Mouse (Mus musculus): ENCODE results near the gene Cdc14a. TPM values are rescaled to one million over a fixed set of nuclear protein-coding genes. Genes with fewer than 3 reads are reported as not detected.
A peak's percentile ranks its signal among the peaks of the same experiment; 100 is the strongest.

Cdc14a gene
- polyA plus RNA-seq, 1 experiment from 2014 or later: 16.0 TPM

GRCm38 (mm10) chr3:116266360-116266759 lies 157.5 kb downstream of the Cdc14a start:
- Histone ChIP-seq H3K27me3 (no peaks in the 10 kb centered on the region), H3K4me2 (no peak overlapping the region), H3K4me1 (replicated peaks) (no peaks in the 10 kb centered on the region), H3K4me3 (replicated peaks) (no peak overlapping the region), H3K27ac (no peak overlapping the region), H3K9me3 (no peaks in the 10 kb centered on the region), H3K36me3 (no peaks in the 10 kb centered on the region), H3K9ac (replicated peaks) (no peak overlapping the region)
- ATAC-seq (ENCODE audit: insufficient number of reproducible peaks, insufficient read depth, low FRiP score, low TSS enrichment, low read depth): no peak
- 50% methylated on average over 3 of the region's 3 CpGs for WGBS

- H3K4me3 ChIP-seq (replicated peaks): no peak overlapping the region
- H3K27ac ChIP-seq: no peak overlapping the region
- 66% methylated on average over 1 of the region's 1 CpGs for WGBS
- H3K9me3 ChIP-seq: no peaks in the 10 kb centered on the region
- no peak for ATAC-seq (ENCODE audit: insufficient number of reproducible peaks, insufficient read depth, low FRiP score, low TSS enrichment, low read depth)
- no peaks in the 10 kb centered on the region for H3K36me3 ChIP-seq
- H3K9ac ChIP-seq (replicated peaks): no peak overlapping the region
- no peaks in the 10 kb centered on the region for H3K27me3 ChIP-seq
- H3K4me1 ChIP-seq (replicated peaks): 0 out of 2 replicates have a peak, but pooled peaks cover 3% of the 10 kb centered on the region
- H3K4me2 ChIP-seq: no peak overlapping the region
Measured at GRCm38 (mm10) chr3:116263977-116264376, 159.9 kb downstream of the Cdc14a start.

- Histone ChIP-seq H3K4me3 (replicated peaks) (no peak overlapping the region), H3K9ac (replicated peaks) (no peak overlapping the region), H3K9me3 (no peaks in the 10 kb centered on the region), H3K4me2 (no peak overlapping the region), H3K27me3 (0 out of 2 replicates have a peak, but pooled peaks cover 2% of the 10 kb centered on the region), H3K27ac (no peak overlapping the region), H3K4me1 (replicated peaks) (0 out of 2 replicates have a peak, but pooled peaks cover 3% of the 10 kb centered on the region), H3K36me3 (no peaks in the 10 kb centered on the region)
- 89% methylated on average over 5 of the region's 5 CpGs for WGBS
- no peak for ATAC-seq (ENCODE audit: insufficient number of reproducible peaks, insufficient read depth, low FRiP score, low TSS enrichment, low read depth)
Measured at GRCm38 (mm10) chr3:116263061-116263460, 160.8 kb downstream of the Cdc14a start.

GRCm38 (mm10) chr3:116256104-116256503 lies 167.7 kb downstream of the Cdc14a start:
- no peak overlapping the region for H3K9ac ChIP-seq (replicated peaks)
- 30% methylated on average over 5 of the region's 5 CpGs for WGBS
- peaks cover 22% of the 10 kb centered on the region for H3K4me1 ChIP-seq (replicated peaks)
- peaks cover 45% of the 10 kb centered on the region for H3K27me3 ChIP-seq
- H3K27ac ChIP-seq: no peak overlapping the region
- no peak overlapping the region for H3K4me3 ChIP-seq (replicated peaks)
- no peak overlapping the region for H3K4me2 ChIP-seq
- no peaks in the 10 kb centered on the region for H3K36me3 ChIP-seq
- no peaks in the 10 kb centered on the region for H3K9me3 ChIP-seq
- no peak for ATAC-seq (ENCODE audit: insufficient number of reproducible peaks, insufficient read depth, low FRiP score, low TSS enrichment, low read depth)

GRCm38 (mm10) chr3:116253077-116253531 lies 170.7 kb downstream of the Cdc14a start, which contains the start of gene Gpr88:
Gene Gpr88, minus strand, starts transcription at chr3:116253503.
- no peaks in the 10 kb centered on the region for H3K36me3 ChIP-seq
- peaks cover 62% of the 10 kb centered on the region for H3K27me3 ChIP-seq
- H3K9ac ChIP-seq (replicated peaks): peak within 1 kb of the TSS; percentile 61
- 3% methylated on average over 9 of the region's 9 CpGs for WGBS
- no peak within 1 kb of the TSS for H3K27ac ChIP-seq
- ATAC-seq (ENCODE audit: insufficient number of reproducible peaks, insufficient read depth, low FRiP score, low TSS enrichment, low read depth): no peak; the same call in 1 of the 2 replicates
- H3K4me3 ChIP-seq (replicated peaks): peak within 1 kb of the TSS; percentile 58
- H3K9me3 ChIP-seq: no peaks in the 10 kb centered on the region
- H3K4me2 ChIP-seq: peak within 1 kb of the TSS; percentile 99
- H3K4me1 ChIP-seq (replicated peaks): peaks cover 20% of the 10 kb centered on the region

- H3K4me1 ChIP-seq (replicated peaks): peaks cover 20% of the 10 kb centered on the region
- H3K9me3 ChIP-seq: no peaks in the 10 kb centered on the region
- peak overlapping the region; percentile 99 for H3K4me2 ChIP-seq
- peak overlapping the region; percentile 58 for H3K4me3 ChIP-seq (replicated peaks)
- no peaks in the 10 kb centered on the region for H3K36me3 ChIP-seq
- ATAC-seq (ENCODE audit: insufficient number of reproducible peaks, insufficient read depth, low FRiP score, low TSS enrichment, low read depth): peak; percentile 35; the same call in 1 of the 2 replicates
- H3K9ac ChIP-seq (replicated peaks): peak overlapping the region; percentile 61
- peaks cover 62% of the 10 kb centered on the region for H3K27me3 ChIP-seq
- no peak overlapping the region for H3K27ac ChIP-seq
- under 1% methylated on average over 47 of the region's 48 CpGs for WGBS
Measured at GRCm38 (mm10) chr3:116252255-116253040, 171.4 kb downstream of the Cdc14a start.

- WGBS: under 1% methylated on average over 78 of the region's 86 CpGs
- H3K36me3 ChIP-seq: no peaks in the 10 kb centered on the region
- peaks cover 62% of the 10 kb centered on the region for H3K27me3 ChIP-seq
- H3K9ac ChIP-seq (replicated peaks): peak overlapping the region; percentile 61
- no peak overlapping the region for H3K27ac ChIP-seq
- H3K4me1 ChIP-seq (replicated peaks): peaks cover 20% of the 10 kb centered on the region
- H3K9me3 ChIP-seq: no peaks in the 10 kb centered on the region
- peak overlapping the region; percentile 99 for H3K4me2 ChIP-seq
- peak; percentile 61 for ATAC-seq (ENCODE audit: insufficient number of reproducible peaks, insufficient read depth, low FRiP score, low TSS enrichment, low read depth)
- H3K4me3 ChIP-seq (replicated peaks): peak overlapping the region; percentile 58
Measured at GRCm38 (mm10) chr3:116251481-116252254, 172.2 kb downstream of the Cdc14a start.

GRCm38 (mm10) chr3:116249026-116249425 lies 174.8 kb downstream of the Cdc14a start:
- no peak overlapping the region for H3K9ac ChIP-seq (replicated peaks)
- no peak for ATAC-seq (ENCODE audit: insufficient number of reproducible peaks, insufficient read depth, low FRiP score, low TSS enrichment, low read depth)
- no peak overlapping the region for H3K4me3 ChIP-seq (replicated peaks)
- 74% methylated on average over 2 of the region's 2 CpGs for WGBS
- no peaks in the 10 kb centered on the region for H3K36me3 ChIP-seq
- H3K9me3 ChIP-seq: no peaks in the 10 kb centered on the region
- H3K27me3 ChIP-seq: peaks cover 47% of the 10 kb centered on the region
- H3K4me2 ChIP-seq: no peak overlapping the region
- H3K4me1 ChIP-seq (replicated peaks): peaks cover 20% of the 10 kb centered on the region
- no peak overlapping the region for H3K27ac ChIP-seq

- H3K4me2 ChIP-seq: no peak overlapping the region
- no peak for ATAC-seq (ENCODE audit: insufficient number of reproducible peaks, insufficient read depth, low FRiP score, low TSS enrichment, low read depth)
- no peaks in the 10 kb centered on the region for H3K4me1 ChIP-seq (replicated peaks)
- WGBS: 73% methylated on average over 6 of the region's 6 CpGs
- no peaks in the 10 kb centered on the region for H3K36me3 ChIP-seq
- H3K9ac ChIP-seq (replicated peaks): no peak overlapping the region
- H3K4me3 ChIP-seq (replicated peaks): no peak overlapping the region
- peaks cover 8% of the 10 kb centered on the region for H3K27me3 ChIP-seq
- no peak overlapping the region for H3K27ac ChIP-seq
- H3K9me3 ChIP-seq: no peaks in the 10 kb centered on the region
Measured at GRCm38 (mm10) chr3:116244476-116244875, 179.4 kb downstream of the Cdc14a start.

GRCm38 (mm10) chr3:116242685-116243084 lies 181.1 kb downstream of the Cdc14a start:
- no peak overlapping the region for H3K4me3 ChIP-seq (replicated peaks)
- H3K4me2 ChIP-seq: no peak overlapping the region
- 82% methylated on average over 9 of the region's 9 CpGs for WGBS
- no peak overlapping the region for H3K27ac ChIP-seq
- H3K36me3 ChIP-seq: no peaks in the 10 kb centered on the region
- ATAC-seq (ENCODE audit: insufficient number of reproducible peaks, insufficient read depth, low FRiP score, low TSS enrichment, low read depth): no peak
- no peaks in the 10 kb centered on the region for H3K27me3 ChIP-seq
- H3K4me1 ChIP-seq (replicated peaks): no peaks in the 10 kb centered on the region
- H3K9me3 ChIP-seq: no peaks in the 10 kb centered on the region
- H3K9ac ChIP-seq (replicated peaks): no peak overlapping the region

- no peaks in the 10 kb centered on the region for H3K36me3 ChIP-seq
- 89% methylated on average over 5 of the region's 5 CpGs for WGBS
- no peaks in the 10 kb centered on the region for H3K27me3 ChIP-seq
- no peak overlapping the region for H3K4me3 ChIP-seq (replicated peaks)
- H3K4me2 ChIP-seq: no peak overlapping the region
- no peaks in the 10 kb centered on the region for H3K4me1 ChIP-seq (replicated peaks)
- no peak overlapping the region for H3K27ac ChIP-seq
- ATAC-seq (ENCODE audit: insufficient number of reproducible peaks, insufficient read depth, low FRiP score, low TSS enrichment, low read depth): no peak
- no peak overlapping the region for H3K9ac ChIP-seq (replicated peaks)
- H3K9me3 ChIP-seq: no peaks in the 10 kb centered on the region
Measured at GRCm38 (mm10) chr3:116237527-116237926, 186.3 kb downstream of the Cdc14a start.

Measured in limb, embryonic 12.5 days (tissue).